Mouse (Mus musculus) megakaryocyte, embryonic 14.5 days (primary cell): ENCODE data around the gene Adamts14.

Experiments
- FLI1 ChIP-seq: IDR thresholded peaks from 2 replicates; pipeline ENCODE4 v1.6.1; 2012; ENCODE audit warnings: low read length, inconsistent platforms, mixed read lengths
- GATA1 ChIP-seq: IDR thresholded peaks from 3 replicates; pipeline ENCODE4 v1.6.1; 2012; ENCODE audit warnings: mixed read lengths, low read length, inconsistent platforms, borderline replicate concordance

GRCm38 (mm10) chr10:61248596-61249114 lies 24.6 kb downstream of the Adamts14 start:
- TF ChIP-seq GATA1 (no peak), FLI1 (no peak)
